Mouse (Mus musculus) erythroblast, embryonic 14.5 days (primary cell): Measurements from ENCODE around the gene Dgkg.

ENCODE experiments used
- GATA1 ChIP-seq: IDR thresholded peaks from 2 replicates; pipeline ENCODE4 v1.6.1; 2012; ENCODE audit warnings: low read length, inconsistent platforms, mixed read lengths
- TAL1 ChIP-seq: IDR thresholded peaks from 3 replicates; pipeline ENCODE4 v1.6.1; 2012; ENCODE audit warnings: low read length, inconsistent platforms, mixed read lengths

GRCm38 (mm10) chr16:22606989-22607388, 50.0 kb downstream of the Dgkg start:
- no peak for TF ChIP-seq GATA1
- no peak for TF ChIP-seq TAL1
